Mouse (Mus musculus) heart, embryonic 14.5 days (tissue): ENCODE measurements around the gene Ube2cbp. TPM values are rescaled to one million over a fixed set of nuclear protein-coding genes. Genes with fewer than 3 reads are reported as not detected.

Source experiments
- ATAC-seq: fragments of 200-750 bp; cut with Nextera tagmentation; 2 replicates; pipeline ENCODE4 v1.8.0; 2017; ENCODE audit warnings: low read depth, moderate TSS enrichment; ENCODE audit not compliant: insufficient number of reproducible peaks, insufficient read depth, low FRiP score
- H3K27ac ChIP-seq, 2 experiments: fragments of 200-500 bp in 1 of 2; fragments of 300-500 bp in 1 of 2; sonication (generic) in 1 of 2; replicated peaks in 1 of 2; 2 replicates each; pipeline ENCODE4 v1.5.1; 2012 to 2014; ENCODE audit warnings: low read depth in 2 of 2, low read length in 2 of 2, control low read depth in 1 of 2, mild to moderate bottlenecking in 1 of 2, mixed read lengths in 1 of 2; ENCODE audit not compliant: control insufficient read depth in 1 of 2, insufficient read depth in 1 of 2
- H3K27me3 ChIP-seq: fragments of 300-500 bp; sonication (generic); 2 replicates; pipeline ENCODE4 v1.6.1; 2014; ENCODE audit warnings: mild to moderate bottlenecking, low read length, control low read depth; ENCODE audit not compliant: control insufficient read depth, insufficient read depth
- H3K36me3 ChIP-seq: fragments of 300-500 bp; sonication (generic); 2 replicates; pipeline ENCODE4 v1.6.1; 2014; ENCODE audit warnings: mild to moderate bottlenecking, control low read depth, low read length, mixed read lengths; ENCODE audit not compliant: control insufficient read depth, insufficient read depth
- H3K4me1 ChIP-seq, 2 experiments: fragments of 200-500 bp in 1 of 2; fragments of 300-500 bp in 1 of 2; sonication (generic) in 1 of 2; 2 replicates each; pipeline ENCODE4 v1.6.1; 2012 to 2014; ENCODE audit warnings: low read length in 2 of 2, control low read depth in 1 of 2, mixed read lengths in 1 of 2; ENCODE audit not compliant: control insufficient read depth in 2 of 2, insufficient read depth in 2 of 2
- H3K4me2 ChIP-seq: fragments of 300-500 bp; sonication (generic); 2 replicates; pipeline ENCODE4 v1.6.1; 2014; ENCODE audit warnings: mild to moderate bottlenecking, low read length
- H3K4me3 ChIP-seq, 2 experiments: fragments of 200-500 bp in 1 of 2; fragments of 300-500 bp in 1 of 2; sonication (generic) in 1 of 2; 2 replicates each; pipeline ENCODE4 v1.5.1; 2012 to 2014; ENCODE audit warnings: low read length in 2 of 2, mild to moderate bottlenecking in 2 of 2, control low read depth in 1 of 2, low read depth in 1 of 2, moderate library complexity in 1 of 2; ENCODE audit not compliant: control insufficient read depth in 1 of 2, insufficient read depth in 1 of 2
- H3K9ac ChIP-seq: fragments of 300-500 bp; sonication (generic); 2 replicates; pipeline ENCODE4 v1.6.1; 2014; ENCODE audit warnings: mild to moderate bottlenecking, low read length
- H3K9me3 ChIP-seq: fragments of 300-500 bp; sonication (generic); 2 replicates; pipeline ENCODE4 v1.6.1; 2016; ENCODE audit warnings: low read length, control low read depth; ENCODE audit not compliant: control insufficient read depth
- WGBS: fragments of 180-500 bp; shearing (Covaris S2); extraction: QIAGEN DNeasy Blood & Tissue Kit; methylation state at CpG from one replicate; pipeline ENCODE4 v1.1.7; 2014; 5-methylcytosine and 5-hydroxymethylcytosine counted together
- polyA plus RNA-seq: library from polyadenylated mRNA; unstranded; fragments of >200 nt; fragmentation: Nextera tagmentation; extraction: Ambion mirVana; gene quantifications from 2 replicates; pipeline ENCODE4 v1.2.1, GENCODE M21; 2014

Ube2cbp gene
- polyA plus RNA-seq, 1 experiment from 2014 or later, result 4.6 TPM

- Histone ChIP-seq H3K4me2 (no peak overlapping the region), H3K27me3 (no peaks in the 10 kb centered on the region), H3K36me3 (no peaks in the 10 kb centered on the region), H3K27ac (no peak overlapping the region), H3K9me3 (no peaks in the 10 kb centered on the region), H3K9ac (no peak overlapping the region), H3K4me1 (0 out of 4 replicates have a peak, but pooled peaks cover 0 to 4% of the 10 kb centered on the region in 2 experiments), H3K4me3 (no peak overlapping the region)
- ATAC-seq, result no peak
- WGBS, result 88% methylated on average over 6 of the region's 6 CpGs
Observed at GRCm38 (mm10) chr9:86319516-86320140, 145.1 kb downstream of the Ube2cbp start.

GRCm38 (mm10) chr9:86315700-86316099, 149.1 kb downstream of the Ube2cbp start:
- no peak overlapping the region for H3K9ac ChIP-seq
- H3K4me3 ChIP-seq, result no peak overlapping the region
- no peak overlapping the region for H3K27ac ChIP-seq
- WGBS, result 89% methylated on average over 2 of the region's 2 CpGs
- H3K9me3 ChIP-seq, result peaks cover 10% of the 10 kb centered on the region; the same call in 1 of the 2 replicates
- no peaks in the 10 kb centered on the region for H3K36me3 ChIP-seq
- no peak for ATAC-seq
- H3K27me3 ChIP-seq, result no peaks in the 10 kb centered on the region
- no peaks in the 10 kb centered on the region for H3K4me1 ChIP-seq
- H3K4me2 ChIP-seq, result no peak overlapping the region

- H3K27me3 ChIP-seq, result no peaks in the 10 kb centered on the region
- H3K9me3 ChIP-seq, result peaks cover 10% of the 10 kb centered on the region; the same call in 1 of the 2 replicates
- H3K9ac ChIP-seq, result no peak overlapping the region
- H3K4me2 ChIP-seq, result no peak overlapping the region
- WGBS, result 52% methylated on average over 4 of the region's 4 CpGs
- no peaks in the 10 kb centered on the region for H3K36me3 ChIP-seq
- no peak overlapping the region for H3K4me3 ChIP-seq
- H3K27ac ChIP-seq, result no peak overlapping the region
- no peaks in the 10 kb centered on the region for H3K4me1 ChIP-seq
- ATAC-seq, result no peak
Observed at GRCm38 (mm10) chr9:86308616-86309015, 156.1 kb downstream of the Ube2cbp start.

GRCm38 (mm10) chr9:86306556-86306955, 158.2 kb downstream of the Ube2cbp start:
- Histone ChIP-seq H3K36me3 (no peaks in the 10 kb centered on the region), H3K9ac (no peak overlapping the region), H3K9me3 (no peaks in the 10 kb centered on the region), H3K4me2 (no peak overlapping the region), H3K27ac (no peak overlapping the region), H3K27me3 (no peaks in the 10 kb centered on the region), H3K4me1 (peaks cover 0 to 2% of the 10 kb centered on the region in 2 experiments; a peak in 1 of 4 replicates), H3K4me3 (no peak overlapping the region)
- ATAC-seq, result no peak
- 82% methylated on average over 2 of the region's 2 CpGs for WGBS

- H3K9me3 ChIP-seq, result no peaks in the 10 kb centered on the region
- no peak for ATAC-seq
- H3K9ac ChIP-seq, result no peak overlapping the region
- H3K27me3 ChIP-seq, result no peaks in the 10 kb centered on the region
- peaks cover 0 to 5% of the 10 kb centered on the region in 2 experiments; a peak in 1 of 4 replicates for H3K4me1 ChIP-seq
- no peak overlapping the region for H3K4me3 ChIP-seq
- no peak overlapping the region for H3K27ac ChIP-seq
- 64% methylated on average over 6 of the region's 6 CpGs for WGBS
- H3K36me3 ChIP-seq, result no peaks in the 10 kb centered on the region
- no peak overlapping the region for H3K4me2 ChIP-seq
Observed at GRCm38 (mm10) chr9:86301407-86301806, 163.3 kb downstream of the Ube2cbp start.

GRCm38 (mm10) chr9:86298596-86298995, 166.2 kb downstream of the Ube2cbp start:
- 76% methylated on average over 8 of the region's 8 CpGs for WGBS
- no peaks in the 10 kb centered on the region for H3K9me3 ChIP-seq
- H3K4me1 ChIP-seq, result peaks cover 0 to 5% of the 10 kb centered on the region in 2 experiments; a peak in 1 of 4 replicates
- 0 out of 2 replicates have a peak overlapping the region, but pooled peaks have one; percentile 8 for H3K4me2 ChIP-seq
- no peaks in the 10 kb centered on the region for H3K36me3 ChIP-seq
- no peak for ATAC-seq
- H3K27ac ChIP-seq, result no peak overlapping the region
- H3K27me3 ChIP-seq, result no peaks in the 10 kb centered on the region
- no peak overlapping the region for H3K9ac ChIP-seq
- H3K4me3 ChIP-seq, result no peak overlapping the region

- no peaks in the 10 kb centered on the region for H3K27me3 ChIP-seq
Observed at GRCm38 (mm10) chr9:86298131-86298530, 166.6 kb downstream of the Ube2cbp start.

More at GRCm38 (mm10) chr9:86298131-86298530, 166.6 kb downstream of the Ube2cbp start:
- 23% methylated on average over 5 of the region's 5 CpGs for WGBS
- Histone ChIP-seq H3K4me3 (no peak overlapping the region), H3K4me2 (0 out of 2 replicates have a peak overlapping the region, but pooled peaks have one; percentile 8), H3K9me3 (no peaks in the 10 kb centered on the region), H3K36me3 (no peaks in the 10 kb centered on the region), H3K27ac (no peak overlapping the region), H3K4me1 (peaks cover 0 to 5% of the 10 kb centered on the region in 2 experiments; a peak in 1 of 4 replicates), H3K9ac (no peak overlapping the region; the same call in 1 of the 2 replicates)
- ATAC-seq, result no peak
